Comparison of ENCODE assay signal across 7 mouse cellular contexts in genomic region chr7:109614939-109615338, GRCm38 (mm10).
DNase-seq lines count a peak whose midpoint lies in the region; ATAC-seq and TF ChIP-seq lines count a peak whose summit lies in the region.

No protein-coding gene starts in this region.

- no peaks in the 10 kb centered on the region for H3K36me3 ChIP-seq in liver, adult 2 months (ENCODE audit: control insufficient read depth, insufficient read depth, low read length)
- H3K36me3 ChIP-seq in forebrain, embryonic 13.5 days (ENCODE audit: poor library complexity, severe bottlenecking): no peaks in the 10 kb centered on the region
- H3K36me3 ChIP-seq in hindbrain, embryonic 16.5 days (ENCODE audit: control insufficient read depth, insufficient read depth, low read length): no peaks in the 10 kb centered on the region

- peaks cover 5% of the 10 kb centered on the region for H3K4me1 ChIP-seq in liver, adult 2 months (ENCODE audit: control insufficient read depth, insufficient read depth, low read length)
- peaks cover 62% of the 10 kb centered on the region for H3K4me1 ChIP-seq in forebrain, embryonic 13.5 days
- peaks cover 29% of the 10 kb centered on the region for H3K4me1 ChIP-seq in hindbrain, embryonic 16.5 days (ENCODE audit: control insufficient read depth, insufficient read depth, low read depth, low read length)
- H3K4me1 ChIP-seq in olfactory bulb, adult 2 months (ENCODE audit: control insufficient read depth, insufficient read depth, low read length): peaks cover 19% of the 10 kb centered on the region

- no peak for ATAC-seq in forebrain, embryonic 13.5 days
- ATAC-seq in hindbrain, embryonic 16.5 days: no peak

- H3K27me3 ChIP-seq in liver, adult 2 months (ENCODE audit: control insufficient read depth, insufficient read depth, low read length): no peaks in the 10 kb centered on the region
- no peaks in the 10 kb centered on the region for H3K27me3 ChIP-seq in forebrain, embryonic 13.5 days
- H3K27me3 ChIP-seq in hindbrain, embryonic 16.5 days (replicated peaks; ENCODE audit: control insufficient read depth, insufficient read depth, low read length): no peaks in the 10 kb centered on the region

- peak overlapping the region; percentile 5; the same call in 1 of the 2 replicates for H3K9ac ChIP-seq in liver, adult 2 months (ENCODE audit: low read depth, low read length)
- H3K9ac ChIP-seq in forebrain, embryonic 13.5 days: no peak overlapping the region
- no peak overlapping the region for H3K9ac ChIP-seq in hindbrain, embryonic 16.5 days (ENCODE audit: low read depth, low read length)

- peaks cover 3% of the 10 kb centered on the region; the same call in 1 of the 2 replicates for H3K79me2 ChIP-seq in liver, adult 2 months (ENCODE audit: control insufficient read depth, insufficient read depth, low read length)

- no peak overlapping the region for H3K27ac ChIP-seq in liver, adult 2 months (replicated peaks; ENCODE audit: insufficient read depth, low read depth, low read length)
- H3K27ac ChIP-seq in forebrain, embryonic 13.5 days: peak overlapping the region; percentile 35
- H3K27ac ChIP-seq in hindbrain, embryonic 16.5 days (ENCODE audit: low read depth, low read length): peak overlapping the region; percentile 57
- H3K27ac ChIP-seq in olfactory bulb, adult 2 months (ENCODE audit: insufficient read depth, low read depth, low read length): 0 out of 2 replicates have a peak overlapping the region, but pooled peaks have one; percentile 4

- DNase-seq in liver, adult 2 months (ENCODE audit: extremely low read depth, low read depth, low spot score): no peak
- DNase-seq in liver: no peak
- no peak for DNase-seq in left cerebral cortex, adult 8-10 months (ENCODE audit: low spot score in 2 of 2)
- DNase-seq in right cerebral cortex, adult 2 months (ENCODE audit: low spot score in 2 of 2): no peak

- H3K4me3 ChIP-seq in liver, adult 2 months (ENCODE audit: insufficient read depth, low read depth, low read length): 0 out of 2 replicates have a peak overlapping the region, but pooled peaks have one; percentile 20
- no peak overlapping the region for H3K4me3 ChIP-seq in forebrain, embryonic 13.5 days
- H3K4me3 ChIP-seq in hindbrain, embryonic 16.5 days (ENCODE audit: low read length): peak overlapping the region; percentile 28
- 0 out of 2 replicates have a peak overlapping the region, but pooled peaks have one; percentile 17 for H3K4me3 ChIP-seq in olfactory bulb, adult 2 months (ENCODE audit: insufficient read depth, low read depth, low read length)

- WGBS in liver, adult 2 months: 56% methylated on average over 4 of the region's 4 CpGs
- 6% methylated on average over 4 of the region's 4 CpGs for WGBS in forebrain, embryonic 13.5 days
- WGBS in hindbrain, embryonic 16.5 days: 11% methylated on average over 4 of the region's 4 CpGs
- WGBS in olfactory bulb, adult 2 months: 40% methylated on average over 4 of the region's 4 CpGs

- TF ChIP-seq POLR2A in liver, adult 2 months (IDR thresholded peaks at IDR 0.05; ENCODE audit: extremely low read depth, insufficient read depth, low read length): no peak
- TF ChIP-seq POLR2A in olfactory bulb, adult 2 months (IDR thresholded peaks at IDR 0.05; ENCODE audit: insufficient read depth, low read depth, low read length): no peak

- no peaks in the 10 kb centered on the region for H3K9me3 ChIP-seq in forebrain, embryonic 13.5 days (replicated peaks)
- no peaks in the 10 kb centered on the region for H3K9me3 ChIP-seq in hindbrain, embryonic 16.5 days (ENCODE audit: control insufficient read depth, low read length)

- H3K4me2 ChIP-seq in forebrain, embryonic 13.5 days: peak overlapping the region; percentile 67
- H3K4me2 ChIP-seq in hindbrain, embryonic 16.5 days (ENCODE audit: low read length): peak overlapping the region; percentile 75

- no peak for TF ChIP-seq CTCF in liver, adult 2 months (IDR thresholded peaks at IDR 0.05; ENCODE audit: low read depth, low read length)
- no peak for TF ChIP-seq CTCF in olfactory bulb, adult 2 months (IDR thresholded peaks at IDR 0.05; ENCODE audit: insufficient read depth, low read depth, low read length)
